Comparison of ENCODE assay signal across 25 mouse cellular contexts in the genomic region with DNA sequence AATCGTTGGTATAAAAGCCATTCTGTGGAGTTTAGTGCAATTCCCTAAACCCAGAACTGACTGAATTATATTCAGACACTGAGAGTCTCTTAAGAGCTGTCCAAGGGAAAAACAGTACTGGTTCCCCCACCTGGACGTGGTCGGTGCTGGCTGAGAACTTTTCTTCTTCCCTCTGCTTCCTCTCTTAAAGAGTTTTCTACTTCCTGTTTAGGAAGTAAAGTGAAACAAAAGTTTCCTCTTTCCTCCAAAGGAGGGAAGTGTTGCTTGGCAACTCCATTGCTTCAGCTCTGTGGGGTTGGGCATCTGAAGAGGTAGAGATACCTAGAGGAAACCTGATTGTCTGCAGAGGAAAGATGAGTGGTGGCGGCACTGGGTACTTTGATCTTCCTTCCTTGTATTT. TPM values are rescaled to one million over a fixed set of nuclear protein-coding genes. Genes with fewer than 3 reads are reported as not detected.
"Had no signal": no experiment of that assay in that cellular context is flagged by ENCODE, and none has a peak within 500 bp of the region (broad histone marks: within the 10 kb centered on the region; RNA-seq: fewer than 3 reads in every experiment).

No protein-coding gene starts in this region.

- H3K27me3 ChIP-seq: midbrain, embryonic 13.5 days; midbrain, embryonic 15.5 days; neural tube, embryonic 13.5 days; neural tube, embryonic 15.5 days had no signal

- H3K9me3 ChIP-seq: liver, embryonic 12.5 days; midbrain, embryonic 10.5 days; midbrain, embryonic 13.5 days; midbrain, embryonic 15.5 days; neural tube, embryonic 13.5 days; neural tube, embryonic 15.5 days had no signal

- H3K9ac ChIP-seq: liver, embryonic 12.5 days; liver, embryonic 14.5 days; lung, embryonic 14.5 days; midbrain, embryonic 13.5 days; midbrain, embryonic 15.5 days; neural tube, embryonic 13.5 days; neural tube, embryonic 15.5 days had no signal

- H3K27ac ChIP-seq: liver, embryonic 12.5 days; liver, embryonic 14.5 days; midbrain, embryonic 10.5 days; midbrain, embryonic 13.5 days; midbrain, embryonic 15.5 days; neural tube, embryonic 13.5 days; neural tube, embryonic 15.5 days had no signal

- ATAC-seq: liver, embryonic 12.5 days; midbrain, embryonic 13.5 days; midbrain, embryonic 15.5 days had no signal

- H3K4me1 ChIP-seq: liver, embryonic 12.5 days; midbrain, embryonic 13.5 days; midbrain, embryonic 15.5 days; neural tube, embryonic 13.5 days; neural tube, embryonic 15.5 days had no signal

- DNase-seq: lung, adult 18-20 months; lung, embryonic 14.5 days; lung, postnatal 10 days; lung, postnatal 4 days; retina, postnatal 1 day; right cerebral cortex, adult 18-20 months; right cerebral cortex, postnatal 25 days; thymus, adult 18-20 months; thymus, postnatal 14 days; thymus, postnatal 36 days had no signal

- H3K4me2 ChIP-seq: liver, embryonic 12.5 days; lung, embryonic 14.5 days; midbrain, embryonic 13.5 days; midbrain, embryonic 15.5 days; neural tube, embryonic 13.5 days; neural tube, embryonic 15.5 days had no signal

- H3K36me3 ChIP-seq: liver, embryonic 12.5 days; midbrain, embryonic 10.5 days; midbrain, embryonic 13.5 days; midbrain, embryonic 15.5 days; neural tube, embryonic 13.5 days; neural tube, embryonic 15.5 days had no signal

- H3K4me3 ChIP-seq: liver, embryonic 12.5 days; midbrain, embryonic 10.5 days; midbrain, embryonic 13.5 days; midbrain, embryonic 15.5 days; myocyte; neural tube, embryonic 13.5 days; neural tube, embryonic 15.5 days had no signal

RNA-seq across cellular contexts. Expression of gene Ucp1, which starts 7.2 kb away (rescaled TPM):
- total RNA-seq: megakaryocyte-erythroid progenitor cell, adult 5-6 weeks had no signal
- polyA plus RNA-seq: liver, embryonic 12.5 days; liver, embryonic 14.5 days; liver, embryonic 16.5 days; lung, embryonic 14.5 days; lung, embryonic 16.5 days; midbrain, embryonic 10.5 days; myocyte; stomach, embryonic 14.5 days; stomach, embryonic 16.5 days had no signal

RNA-seq across cellular contexts. Expression of gene Mgat4d, which starts 50.9 kb away (rescaled TPM):
- total RNA-seq: megakaryocyte-erythroid progenitor cell, adult 5-6 weeks had no signal
- polyA plus RNA-seq: liver, embryonic 12.5 days; liver, embryonic 14.5 days; liver, embryonic 16.5 days; lung, embryonic 14.5 days; lung, embryonic 16.5 days; midbrain, embryonic 10.5 days; midbrain, embryonic 13.5 days; midbrain, embryonic 15.5 days; myocyte; neural tube, embryonic 11.5 days; neural tube, embryonic 13.5 days; neural tube, embryonic 15.5 days; stomach, embryonic 14.5 days; stomach, embryonic 16.5 days; thymus, postnatal 0 days had no signal
